Mouse (Mus musculus): Measurements from ENCODE around the gene Dffa. TPM values are rescaled to one million over a fixed set of nuclear protein-coding genes. Genes with fewer than 3 reads are reported as not detected.
"Not testable (repeated sequence)": the region's sequence is repeated elsewhere in the genome, so short reads cannot be mapped to it uniquely, and the experiment has no call there.

The Dffa gene
- total RNA-seq, 2 experiments from 2014 or later: 62.2 to 69.7 TPM

GRCm38 (mm10) chr4:149066672-149067551 is 37.0 kb upstream of the Dffa start:
- peak; percentile 44 for TF ChIP-seq CTCF (IDR thresholded peaks at IDR 0.05)
- no peak overlapping the region for H3K27ac ChIP-seq
- intact Hi-C loops (cut with DNase I): no loop called here
- peak in 1 of 2 experiments; percentile 21 for DNase-seq (ENCODE audit: extremely low spot score in 1 of 2, low spot score in 2 of 2)
- H3K4me3 ChIP-seq: no peak overlapping the region

DNA sequence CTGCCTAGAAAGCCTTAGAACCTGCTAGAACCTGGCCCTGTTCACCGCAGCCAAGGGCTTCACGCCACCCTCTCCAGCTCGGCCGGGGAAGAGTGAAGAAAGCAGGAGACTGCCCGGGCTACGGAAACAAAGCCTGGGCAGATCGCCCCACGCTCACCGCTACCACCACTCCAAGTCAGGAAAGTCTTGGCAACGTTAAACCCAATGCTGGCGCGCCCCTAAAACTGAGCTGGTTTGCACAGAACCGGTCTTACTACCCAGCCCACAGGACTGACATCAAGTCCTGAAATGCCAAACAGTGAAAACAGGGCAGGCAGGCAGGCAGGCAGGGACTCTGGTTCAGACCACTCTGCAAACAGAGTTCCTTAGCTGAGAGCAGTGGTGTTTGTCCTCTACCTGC is 28.9 kb upstream of the Dffa start:
- no peak for DNase-seq (ENCODE audit: extremely low spot score in 1 of 2, low spot score in 2 of 2)
- H3K4me3 ChIP-seq: no peak overlapping the region
- H3K27ac ChIP-seq: no peak overlapping the region
- intact Hi-C loops (cut with DNase I): loop anchor here (5.0 kb wide), 1 partner anchor 393 kb away; no protein-coding TSS in a partner anchor
- TF ChIP-seq CTCF (IDR thresholded peaks at IDR 0.05): no peak

- peak; percentile 60 to 67 for DNase-seq (ENCODE audit: extremely low spot score in 1 of 2, low spot score in 2 of 2)
- intact Hi-C loops (cut with DNase I): loop anchor here (1.0 to 5.0 kb wide), 3 partner anchors 334 to 394 kb away; no protein-coding TSS in a partner anchor
- Histone ChIP-seq H3K27ac (no peak overlapping the region), H3K4me3 (no peak overlapping the region)
- TF ChIP-seq CTCF (IDR thresholded peaks at IDR 0.05): peak; percentile 68
Observed at GRCm38 (mm10) chr4:149075871-149076575, 27.9 kb upstream of the Dffa start.

GRCm38 (mm10) chr4:149078261-149078660 is 25.7 kb upstream of the Dffa start:
- no peak for DNase-seq (ENCODE audit: extremely low spot score in 1 of 2, low spot score in 2 of 2)
- intact Hi-C loops (cut with DNase I): loop anchor here (5.0 kb wide), 1 partner anchor 396 kb away; no protein-coding TSS in a partner anchor
- H3K27ac ChIP-seq: no peak overlapping the region
- no peak overlapping the region for H3K4me3 ChIP-seq
- no peak for TF ChIP-seq CTCF (IDR thresholded peaks at IDR 0.05)

GRCm38 (mm10) chr4:149079629-149080028 is 24.3 kb upstream of the Dffa start:
- Histone ChIP-seq H3K27ac (no peak overlapping the region), H3K4me3 (no peak overlapping the region)
- no peak for TF ChIP-seq CTCF (IDR thresholded peaks at IDR 0.05)
- no peak for DNase-seq (ENCODE audit: extremely low spot score in 1 of 2, low spot score in 2 of 2)
- intact Hi-C loops (cut with DNase I): loop anchor here (5.0 kb wide), 1 partner anchor 397 kb away; no protein-coding TSS in a partner anchor

DNA sequence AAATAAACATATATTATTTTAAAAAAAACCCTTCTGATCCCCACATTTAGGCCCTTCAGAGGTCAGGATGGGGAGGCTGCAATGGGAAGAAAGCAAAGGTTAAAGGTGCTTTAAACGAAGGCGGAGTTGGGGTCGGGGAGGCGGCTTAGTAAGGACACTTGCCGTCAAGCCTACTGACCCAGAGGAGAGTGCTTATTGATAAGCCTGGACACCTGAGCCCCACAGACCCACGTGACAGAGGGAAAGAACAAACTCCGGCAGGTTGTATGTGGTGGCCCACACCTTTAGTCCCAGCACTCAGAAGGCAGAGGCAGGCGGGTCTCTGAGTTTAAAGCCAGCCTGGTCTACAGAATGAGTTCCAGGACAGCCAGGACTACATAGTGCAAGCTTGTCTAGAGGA is 23.8 kb upstream of the Dffa start:
- H3K4me3 ChIP-seq: no peak overlapping the region
- intact Hi-C loops (cut with DNase I): no loop called here
- no peak for TF ChIP-seq CTCF (IDR thresholded peaks at IDR 0.05)
- H3K27ac ChIP-seq: no peak overlapping the region
- no peak for DNase-seq (ENCODE audit: extremely low spot score in 1 of 2, low spot score in 2 of 2)

GRCm38 (mm10) chr4:149081528-149081927 is 22.4 kb upstream of the Dffa start:
- no peak for TF ChIP-seq CTCF (IDR thresholded peaks at IDR 0.05)
- no peak for DNase-seq (ENCODE audit: extremely low spot score in 1 of 2, low spot score in 2 of 2)
- no peak overlapping the region for H3K27ac ChIP-seq
- no peak overlapping the region for H3K4me3 ChIP-seq
- intact Hi-C loops (cut with DNase I): no loop called here

DNA sequence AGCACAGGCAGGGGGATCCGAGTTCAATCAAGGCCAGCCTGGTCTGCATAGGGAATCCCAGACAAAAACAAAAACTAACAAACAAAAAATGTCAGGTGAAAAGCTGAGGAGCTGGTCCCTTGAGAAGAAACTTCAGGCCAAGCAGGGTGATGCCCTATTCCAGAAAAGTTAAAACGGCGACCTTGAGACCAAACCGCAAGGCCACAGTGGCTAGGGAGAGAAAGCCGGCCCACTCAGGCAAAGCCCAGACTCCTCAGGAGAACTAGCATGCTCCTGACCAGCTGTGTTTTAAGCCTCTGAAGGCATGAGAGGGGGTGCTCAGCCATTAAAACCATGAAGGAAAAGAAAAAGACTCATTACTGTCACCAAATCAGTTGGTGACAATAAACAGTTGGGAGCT is 18.6 kb upstream of the Dffa start:
- no peak for DNase-seq (ENCODE audit: extremely low spot score in 1 of 2, low spot score in 2 of 2)

DNA sequence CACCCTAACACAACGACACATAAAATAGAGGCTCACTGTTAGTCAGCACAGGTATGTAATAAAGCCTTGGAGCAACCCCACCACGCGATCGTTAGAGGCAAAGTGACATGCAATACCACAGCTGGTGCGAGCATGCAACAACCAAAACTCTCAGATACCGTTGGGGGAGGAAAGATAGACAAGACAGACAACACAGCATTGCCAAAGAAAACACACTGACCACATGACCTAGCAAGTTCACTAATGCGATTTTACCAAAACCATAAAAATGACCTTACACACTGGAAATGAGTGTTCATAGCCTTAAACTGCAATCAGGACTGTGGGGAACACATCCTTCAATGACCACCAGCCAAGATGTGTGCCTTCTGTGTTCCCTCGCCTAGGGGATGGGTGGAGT is 12.6 kb upstream of the Dffa start:
- no peak overlapping the region for H3K4me3 ChIP-seq
- intact Hi-C loops (cut with DNase I): no loop called here
- H3K27ac ChIP-seq: no peak overlapping the region
- no peak for TF ChIP-seq CTCF (IDR thresholded peaks at IDR 0.05)
- no peak for DNase-seq (ENCODE audit: extremely low spot score in 1 of 2, low spot score in 2 of 2)

More for the DNA sequence above, 18.6 kb upstream of the Dffa start:
- Histone ChIP-seq H3K4me3 (no peak overlapping the region), H3K27ac (no peak overlapping the region)
- intact Hi-C loops (cut with DNase I): no loop called here
- TF ChIP-seq CTCF (IDR thresholded peaks at IDR 0.05): no peak

DNA sequence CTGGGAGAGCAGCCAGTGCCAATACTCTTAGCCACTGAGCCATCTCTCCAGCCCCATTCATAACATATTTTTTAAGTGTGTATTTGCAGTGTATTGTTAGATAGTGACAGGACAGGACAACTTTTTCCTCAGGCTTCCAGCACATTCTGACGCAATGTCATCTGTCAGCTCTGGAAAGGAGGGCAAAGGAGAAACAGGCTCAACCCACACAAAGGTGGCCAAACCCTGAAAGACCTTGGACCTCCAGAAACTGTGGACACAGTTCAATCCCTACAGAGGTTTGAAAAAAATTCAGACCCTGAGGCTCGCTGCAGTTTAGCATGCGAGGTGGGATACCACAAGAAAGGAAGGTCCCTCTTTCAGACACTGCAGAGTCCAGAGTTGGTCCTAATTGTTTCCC is 6.0 kb upstream of the Dffa start:
- intact Hi-C loops (cut with DNase I): no loop called here
- no peak overlapping the region for H3K4me3 ChIP-seq
- DNase-seq (ENCODE audit: extremely low spot score in 1 of 2, low spot score in 2 of 2): no peak
- no peak overlapping the region for H3K27ac ChIP-seq
- TF ChIP-seq CTCF (IDR thresholded peaks at IDR 0.05): no peak

DNA sequence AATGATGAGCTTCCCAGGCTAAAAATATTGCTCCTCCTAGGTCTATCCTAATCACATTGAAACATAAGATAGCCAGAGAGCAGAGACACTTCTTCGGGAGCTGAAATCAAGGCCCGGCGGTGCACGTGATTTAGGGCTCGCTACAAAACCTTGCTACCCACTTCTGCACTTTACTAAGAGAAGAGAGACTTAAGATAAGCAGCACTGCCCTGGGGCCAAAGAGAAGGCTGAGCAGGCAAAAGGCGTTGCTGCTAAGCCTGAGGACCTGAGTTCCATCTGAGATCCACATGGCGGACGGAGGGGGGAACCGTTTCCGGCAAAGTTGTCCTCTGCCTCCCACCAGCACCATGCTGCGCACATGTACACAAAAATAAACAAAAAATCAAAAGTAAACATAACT is 5.4 kb upstream of the Dffa start:
- intact Hi-C loops (cut with DNase I): no loop called here
- Histone ChIP-seq H3K4me3 (peak overlapping the region; percentile 97), H3K27ac (no peak overlapping the region; the same call in 1 of the 2 replicates)
- no peak for TF ChIP-seq CTCF (IDR thresholded peaks at IDR 0.05)
- DNase-seq (ENCODE audit: extremely low spot score in 1 of 2, low spot score in 2 of 2): no peak

- intact Hi-C loops (cut with DNase I): no loop called here
- H3K27ac ChIP-seq: peak within 1 kb of the TSS; percentile 81
- no peak for TF ChIP-seq CTCF (IDR thresholded peaks at IDR 0.05)
- DNase-seq (ENCODE audit: extremely low spot score in 1 of 2, low spot score in 2 of 2): peak; percentile 89 to 90
- peak within 1 kb of the TSS; percentile 97 for H3K4me3 ChIP-seq
Observed at GRCm38 (mm10) chr4:149099369-149100017, 4.5 kb upstream of the Dffa start, which contains the start of gene Pex14. Gene Pex14, minus strand, starts transcription at chr4:149099876.

DNA sequence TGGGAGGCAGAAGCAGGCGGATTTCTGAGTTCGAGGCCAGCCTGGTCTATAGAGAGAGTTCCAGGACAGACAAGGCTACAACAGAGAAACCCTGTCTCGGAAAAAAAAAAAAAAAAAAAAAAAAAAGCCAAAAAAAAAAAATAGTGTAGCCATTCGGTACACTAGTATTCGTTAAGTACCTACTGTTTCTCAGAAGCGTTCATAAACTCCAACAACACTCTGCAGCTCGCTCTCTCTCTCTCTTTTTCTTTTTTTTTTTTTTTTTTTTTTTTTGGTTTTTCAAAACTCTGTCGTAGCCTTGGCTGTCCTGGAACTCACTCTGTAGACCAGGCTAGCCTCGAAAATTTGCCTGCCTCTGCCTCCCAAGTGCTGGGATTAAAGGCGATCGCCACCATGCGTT is 3.5 kb upstream of the Dffa start:
- H3K4me3 ChIP-seq; H3K27ac ChIP-seq; intact Hi-C loops (cut with DNase I); DNase-seq (ENCODE audit: extremely low spot score in 1 of 2, low spot score in 2 of 2): not testable (repeated sequence)

Data from left cerebral cortex, adult 2 months (tissue).